Mouse (Mus musculus) liver, embryonic 14.5 days (tissue): Measurements from ENCODE around the gene Dlec1. TPM values are rescaled to one million over a fixed set of nuclear protein-coding genes. Genes with fewer than 3 reads are reported as not detected.

Experiments
- ATAC-seq: fragments of 200-750 bp; cut with Nextera tagmentation; 2 replicates; pipeline ENCODE4 v1.8.0; 2017; ENCODE audit warnings: moderate number of reproducible peaks, mild to moderate bottlenecking, moderate library complexity; ENCODE audit not compliant: insufficient read depth
- DNase-seq, 3 experiments: peaks; one replicate each; pipeline ENCODE4 v3.0.0-alpha.2; 2012 to 2013; ENCODE audit warnings: low read depth in 3 of 3, low spot score in 3 of 3
- H3K27ac ChIP-seq: fragments of 300-500 bp; sonication (generic); 2 replicates; pipeline ENCODE4 v1.5.1; 2014; ENCODE audit warnings: moderate library complexity, mild to moderate bottlenecking, control low read depth, inconsistent platforms
- H3K27me3 ChIP-seq: fragments of 300-500 bp; sonication (generic); 2 replicates; pipeline ENCODE4 v1.6.1; 2014; ENCODE audit warnings: mild to moderate bottlenecking, low read length, moderate library complexity; ENCODE audit not compliant: control insufficient read depth, insufficient read depth
- H3K36me3 ChIP-seq: fragments of 300-500 bp; sonication (generic); replicated peaks from 2 replicates; pipeline ENCODE4 v1.6.1; 2014; ENCODE audit warnings: low read depth; ENCODE audit not compliant: control insufficient read depth, insufficient read depth
- H3K4me1 ChIP-seq, 2 experiments: fragments of 200-500 bp in 1 of 2; fragments of 300-500 bp in 1 of 2; sonication (generic) in 1 of 2; replicated peaks; 2 replicates each; pipeline ENCODE4 v1.6.1; 2012 to 2014; ENCODE audit warnings: antibody characterized with exemption in 1 of 2, inconsistent platforms in 1 of 2, low read length in 1 of 2; ENCODE audit not compliant: control insufficient read depth in 2 of 2, insufficient read depth in 2 of 2
- H3K4me2 ChIP-seq: fragments of 300-500 bp; sonication (generic); 2 replicates; pipeline ENCODE4 v1.6.1; 2014; ENCODE audit warnings: low read depth, mild to moderate bottlenecking, control low read depth, moderate library complexity
- H3K4me3 ChIP-seq, 2 experiments: fragments of 200-500 bp in 1 of 2; fragments of 300-500 bp in 1 of 2; sonication (generic) in 1 of 2; 2 replicates each; pipeline ENCODE4 v1.5.1; 2012 to 2014; ENCODE audit warnings: low read depth in 2 of 2, low read length in 2 of 2, mild to moderate bottlenecking in 2 of 2, control low read depth in 1 of 2, inconsistent platforms in 1 of 2, moderate library complexity in 1 of 2; ENCODE audit not compliant: insufficient read depth in 1 of 2
- H3K9ac ChIP-seq: fragments of 300-500 bp; sonication (generic); replicated peaks from 2 replicates; pipeline ENCODE4 v1.6.1; 2014; ENCODE audit warnings: mild to moderate bottlenecking, control low read depth, moderate library complexity
- H3K9me3 ChIP-seq: fragments of 300-500 bp; sonication (generic); 2 replicates; pipeline ENCODE4 v1.6.1; 2016; ENCODE audit warnings: low read length, mixed read lengths; ENCODE audit not compliant: control insufficient read depth
- CTCF ChIP-seq: IDR thresholded peaks from 2 replicates; pipeline ENCODE4 v1.5.1; 2016; ENCODE audit warnings: antibody characterized with exemption, low read depth, control low read depth
- EP300 ChIP-seq: IDR thresholded peaks from 2 replicates; pipeline ENCODE4 v1.6.1; 2016; ENCODE audit warnings: antibody characterized with exemption, low read depth
- WGBS: fragments of 180-500 bp; shearing (Covaris S2); extraction: QIAGEN DNeasy Blood & Tissue Kit; methylation state at CpG from one replicate; pipeline ENCODE4 v1.1.7; 2014; ENCODE audit not compliant: insufficient replicate concordance; 5-methylcytosine and 5-hydroxymethylcytosine counted together
- polyA plus RNA-seq, 2 experiments: library from polyadenylated mRNA; depleted of rRNA in 1 of 2; stranded (reverse) in 1 of 2; unstranded in 1 of 2; fragments of >200 nt; fragmentation: Nextera tagmentation in 1 of 2; extraction: Ambion mirVana in 1 of 2; gene quantifications; 2 replicates each; pipeline versions ENCODE4 v1.2.1 to v1.2.3; 2012 to 2014

Dlec1 gene
- polyA plus RNA-seq, 2 experiments: 0.04 to 0.06 TPM

GRCm38 (mm10) chr9:119063036-119063644 lies 39.1 kb upstream of the Dlec1 start:
- no peaks in the 10 kb centered on the region; a peak in 2 of 4 replicates for H3K4me1 ChIP-seq
- DNase-seq (no peak), ATAC-seq (0 out of 2 replicates have a peak, but pooled peaks have one; percentile 10)
- no peaks in the 10 kb centered on the region for H3K9me3 ChIP-seq
- TF ChIP-seq CTCF (no peak), EP300 (no peak)
- H3K9ac ChIP-seq: no peak overlapping the region
- H3K4me3 ChIP-seq: 0 out of 4 replicates have a peak overlapping the region, but pooled peaks of 1 of the 2 experiments have one; percentile 4
- no peak overlapping the region for H3K27ac ChIP-seq
- no peaks in the 10 kb centered on the region for H3K36me3 ChIP-seq
- 22% methylated on average over 19 of the region's 19 CpGs for WGBS
- H3K4me2 ChIP-seq: peak overlapping the region; percentile 28
- no peaks in the 10 kb centered on the region for H3K27me3 ChIP-seq

DNA sequence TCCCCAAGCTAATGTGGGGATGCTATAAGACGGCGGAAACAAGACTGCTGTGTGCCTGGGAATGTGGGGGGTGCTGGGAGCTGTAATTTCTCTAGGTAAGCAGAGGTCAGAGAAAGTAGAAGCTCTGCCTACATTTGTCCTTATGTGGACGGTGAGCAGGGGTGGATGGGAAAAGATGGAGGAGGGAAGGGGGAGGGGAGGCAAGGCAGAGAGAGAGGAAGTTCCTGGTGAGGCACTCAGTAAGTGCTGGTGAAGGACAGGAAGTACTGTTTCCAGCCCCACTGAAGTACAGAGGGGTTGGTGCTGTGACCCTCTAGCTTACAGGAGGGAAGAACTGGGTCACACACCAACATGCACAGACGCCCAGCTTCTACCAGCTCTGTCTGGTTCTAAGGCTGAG lies 38.0 kb upstream of the Dlec1 start:
- Histone ChIP-seq H3K9me3 (no peaks in the 10 kb centered on the region), H3K4me3 (no peak overlapping the region), H3K27me3 (no peaks in the 10 kb centered on the region), H3K27ac (no peak overlapping the region), H3K36me3 (no peaks in the 10 kb centered on the region), H3K4me2 (no peak overlapping the region), H3K9ac (no peak overlapping the region), H3K4me1 (no peaks in the 10 kb centered on the region; a peak in 2 of 4 replicates)
- TF ChIP-seq CTCF (no peak), EP300 (no peak)
- 40% methylated on average over 4 of the region's 4 CpGs for WGBS
- DNase-seq (no peak), ATAC-seq (no peak)

DNA sequence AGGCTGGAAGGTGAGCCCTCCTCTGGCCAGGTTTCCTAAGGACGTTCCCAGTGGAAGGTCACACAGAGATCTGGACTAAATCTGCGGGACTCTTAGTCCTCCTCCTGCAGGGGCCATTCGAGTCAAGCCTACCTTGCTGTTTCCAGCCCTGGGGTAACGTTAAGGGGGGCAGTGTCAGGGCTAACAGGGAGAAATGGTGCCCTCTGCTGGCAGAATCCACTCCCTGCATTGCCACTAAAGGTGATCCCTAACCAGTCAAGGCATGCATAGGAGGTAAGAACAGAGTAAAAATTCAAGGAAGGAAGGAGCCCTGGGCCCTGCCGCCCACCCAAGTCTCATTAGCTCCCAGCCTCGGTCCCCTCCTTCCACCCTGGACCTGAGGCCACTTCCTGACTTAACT lies 34.7 kb upstream of the Dlec1 start:
- Histone ChIP-seq H3K9ac (no peak overlapping the region), H3K36me3 (no peaks in the 10 kb centered on the region), H3K4me1 (no peaks in the 10 kb centered on the region; a peak in 2 of 4 replicates), H3K27ac (no peak overlapping the region), H3K4me2 (no peak overlapping the region), H3K9me3 (no peaks in the 10 kb centered on the region), H3K27me3 (no peaks in the 10 kb centered on the region), H3K4me3 (no peak overlapping the region)
- WGBS: 4% methylated on average over 6 of the region's 6 CpGs
- TF ChIP-seq CTCF (peak; percentile 90), EP300 (no peak)
- ATAC-seq (no peak), DNase-seq (peak in 1 of 3 experiments; percentile 19)

DNA sequence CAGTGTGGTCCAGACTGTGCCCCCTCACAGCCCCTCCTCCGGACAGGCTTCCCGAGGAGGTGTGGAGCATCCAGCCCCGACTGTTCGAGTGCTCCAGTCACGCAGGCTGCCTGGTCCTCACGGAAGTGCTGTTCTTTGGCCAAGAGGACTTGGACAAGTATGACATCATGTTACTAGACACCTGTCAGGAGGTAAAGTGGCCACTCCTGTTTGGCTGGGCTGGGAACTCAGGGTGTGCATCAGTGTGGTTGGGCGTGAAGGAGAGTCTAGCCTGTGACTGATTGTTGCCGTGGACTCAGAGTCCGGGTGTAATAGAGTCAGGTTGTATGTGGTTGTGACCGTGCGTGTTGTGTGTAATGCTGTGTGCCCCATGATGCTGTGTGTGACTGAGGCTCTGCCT lies 34.0 kb upstream of the Dlec1 start:
- no peaks in the 10 kb centered on the region; a peak in 2 of 4 replicates for H3K4me1 ChIP-seq
- H3K4me2 ChIP-seq: no peak overlapping the region
- H3K36me3 ChIP-seq: no peaks in the 10 kb centered on the region
- no peak for TF ChIP-seq EP300
- no peak for TF ChIP-seq CTCF
- no peak for ATAC-seq
- DNase-seq: no peak
- no peaks in the 10 kb centered on the region for H3K9me3 ChIP-seq
- no peak overlapping the region for H3K4me3 ChIP-seq
- 75% methylated on average over 11 of the region's 11 CpGs for WGBS
- no peaks in the 10 kb centered on the region for H3K27me3 ChIP-seq
- no peak overlapping the region for H3K9ac ChIP-seq
- H3K27ac ChIP-seq: no peak overlapping the region

DNA sequence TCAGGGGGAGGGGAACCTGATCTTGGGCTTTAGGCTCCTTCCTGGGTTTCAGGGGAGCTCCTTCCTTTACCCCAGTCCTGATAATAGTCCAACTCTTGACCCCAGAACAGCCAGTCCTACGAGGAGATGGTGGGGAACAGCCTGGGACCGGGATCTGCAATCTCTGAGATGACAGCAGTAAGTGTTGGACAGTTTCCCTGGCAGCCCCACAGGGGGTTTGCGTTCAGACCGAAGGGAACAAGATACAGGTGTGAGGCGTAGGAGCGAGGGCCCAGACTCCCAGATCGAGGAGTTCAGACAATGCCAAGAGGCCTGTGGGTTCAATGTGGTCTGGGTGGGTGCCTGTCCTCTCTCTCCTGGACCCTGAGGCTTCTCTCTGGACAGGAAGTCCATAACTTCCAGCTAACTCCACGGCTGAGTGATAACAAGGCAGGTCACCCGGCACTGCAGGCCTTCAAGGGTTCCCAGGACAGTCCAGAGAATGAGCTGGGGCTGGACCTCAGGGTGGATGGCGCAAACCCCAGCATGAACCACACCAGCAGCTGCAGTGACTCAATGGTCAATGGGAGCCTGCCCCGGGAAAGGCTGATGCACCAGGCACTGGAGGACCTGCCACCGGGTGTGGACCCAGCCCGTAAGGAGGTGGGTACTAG lies 32.0 kb upstream of the Dlec1 start:
- H3K27me3 ChIP-seq: no peaks in the 10 kb centered on the region
- no peaks in the 10 kb centered on the region for H3K36me3 ChIP-seq
- H3K4me2 ChIP-seq: no peak overlapping the region
- WGBS: 64% methylated on average over 13 of the region's 13 CpGs
- no peaks in the 10 kb centered on the region for H3K4me1 ChIP-seq
- ATAC-seq (no peak), DNase-seq (no peak)
- no peak for TF ChIP-seq EP300
- no peak for TF ChIP-seq CTCF
- no peak overlapping the region for H3K4me3 ChIP-seq
- H3K9ac ChIP-seq: no peak overlapping the region
- no peak overlapping the region for H3K27ac ChIP-seq
- no peaks in the 10 kb centered on the region for H3K9me3 ChIP-seq
